Mouse (Mus musculus): ENCODE results near the gene Actr3b. TPM values are rescaled to one million over a fixed set of nuclear protein-coding genes. Genes with fewer than 3 reads are reported as not detected.

The Actr3b gene
- polyA plus RNA-seq (2014; fragmentation: Illumina TruSeq; extraction: RNeasy Lipid Tissue Mini Kit (QIAGEN cat#74804); ENCODE audit: low read depth, low replicate concordance): 0.24 TPM

GRCm38 (mm10) chr5:25759460-25760409 is at the start of gene Actr3b:
TSS of gene Actr3b (plus strand) at chr5:25759997.

Other genes starting within 250 kb of the Actr3b start
- not detected for gene Cct8l1, start 243.9 kb upstream of the Actr3b start, polyA plus RNA-seq (2014; fragmentation: Illumina TruSeq; extraction: RNeasy Lipid Tissue Mini Kit (QIAGEN cat#74804); ENCODE audit: low read depth, low replicate concordance)
- gene Xrcc2, start 54.2 kb upstream of the Actr3b start, polyA plus RNA-seq (2014; fragmentation: Illumina TruSeq; extraction: RNeasy Lipid Tissue Mini Kit (QIAGEN cat#74804); ENCODE audit: low read depth, low replicate concordance): 1.1 TPM
- not detected for gene Gm21663, start 182.4 kb downstream of the Actr3b start, polyA plus RNA-seq (2014; fragmentation: Illumina TruSeq; extraction: RNeasy Lipid Tissue Mini Kit (QIAGEN cat#74804); ENCODE audit: low read depth, low replicate concordance)
- not detected for gene Gm21671, start 194.4 kb downstream of the Actr3b start, polyA plus RNA-seq (2014; fragmentation: Illumina TruSeq; extraction: RNeasy Lipid Tissue Mini Kit (QIAGEN cat#74804); ENCODE audit: low read depth, low replicate concordance)
- not detected for gene Gm21680, start 212.7 kb downstream of the Actr3b start, polyA plus RNA-seq (2014; fragmentation: Illumina TruSeq; extraction: RNeasy Lipid Tissue Mini Kit (QIAGEN cat#74804); ENCODE audit: low read depth, low replicate concordance)
- not detected for gene Gm21698, start 228.7 kb downstream of the Actr3b start, polyA plus RNA-seq (2014; fragmentation: Illumina TruSeq; extraction: RNeasy Lipid Tissue Mini Kit (QIAGEN cat#74804); ENCODE audit: low read depth, low replicate concordance)
- not detected for gene Gm1979, start 244.8 kb downstream of the Actr3b start, polyA plus RNA-seq (2014; fragmentation: Illumina TruSeq; extraction: RNeasy Lipid Tissue Mini Kit (QIAGEN cat#74804); ENCODE audit: low read depth, low replicate concordance)